Mouse (Mus musculus): ENCODE measurements at regions not wholly inside any gene's neighbourhood (a gene's known extent, or its start where the extent isn't known, plus 50 kb on each side); places are given as distances from the start of the nearest gene placed in this dataset.

DNA sequence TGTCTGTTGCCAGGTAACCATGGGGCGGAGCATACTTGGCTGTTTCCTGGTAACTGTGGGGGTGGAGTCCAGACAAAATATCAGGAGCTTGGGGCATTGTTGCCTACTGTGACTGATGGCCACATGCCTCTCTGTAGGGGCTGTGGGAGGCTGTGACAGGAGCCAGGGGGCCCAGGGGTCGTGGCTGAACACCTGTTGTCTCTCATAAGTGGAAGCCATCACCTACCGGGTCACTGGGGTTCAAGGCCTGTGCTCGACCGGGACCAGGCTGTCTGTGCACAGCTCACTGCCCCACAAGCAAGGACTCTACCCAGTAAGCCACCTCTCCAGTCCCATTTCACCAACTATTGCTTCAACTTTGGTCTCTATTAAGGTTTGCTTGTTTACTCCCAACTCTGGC is 196.4 kb upstream of the Egln3 start:
- no peak for DNase-seq (ENCODE audit: extremely low spot score in 1 of 2, low spot score in 1 of 2)

GRCm38 (mm10) chr12:54398080-54398479 is 194.4 kb upstream of the Egln3 start:
- no peak for DNase-seq (ENCODE audit: extremely low spot score in 1 of 2, low spot score in 1 of 2)

- DNase-seq (ENCODE audit: extremely low spot score in 1 of 2, low spot score in 1 of 2) = no peak
Observed at GRCm38 (mm10) chr12:54396952-54397351, 193.3 kb upstream of the Egln3 start.

DNA sequence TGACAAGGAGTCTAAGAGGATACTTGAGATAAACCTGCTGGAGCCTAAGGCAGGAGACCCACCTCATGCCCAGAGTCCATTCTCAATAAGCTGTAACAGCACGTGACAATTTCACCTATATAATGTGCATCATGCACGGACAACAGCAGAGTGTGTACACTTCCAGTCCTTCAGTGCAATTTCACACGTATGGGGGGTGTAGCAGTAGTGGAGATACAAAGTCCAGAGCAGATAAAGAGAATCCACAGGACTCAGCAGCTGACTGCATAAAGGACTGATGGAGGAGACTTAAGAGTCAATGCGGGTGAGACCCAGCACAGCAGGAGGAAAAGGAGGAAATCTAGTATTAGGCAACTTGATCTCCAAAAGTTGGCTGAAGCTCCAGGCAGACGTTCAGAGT is 192.7 kb upstream of the Egln3 start:
- no peak for DNase-seq (ENCODE audit: extremely low spot score in 1 of 2, low spot score in 1 of 2)

- DNase-seq (ENCODE audit: extremely low spot score in 1 of 2, low spot score in 1 of 2) = no peak
Observed at GRCm38 (mm10) chr12:54385401-54385800, 181.7 kb upstream of the Egln3 start.

- DNase-seq (ENCODE audit: extremely low spot score in 1 of 2, low spot score in 1 of 2) = no peak
Observed at GRCm38 (mm10) chr12:54384116-54384515, 180.5 kb upstream of the Egln3 start.

DNA sequence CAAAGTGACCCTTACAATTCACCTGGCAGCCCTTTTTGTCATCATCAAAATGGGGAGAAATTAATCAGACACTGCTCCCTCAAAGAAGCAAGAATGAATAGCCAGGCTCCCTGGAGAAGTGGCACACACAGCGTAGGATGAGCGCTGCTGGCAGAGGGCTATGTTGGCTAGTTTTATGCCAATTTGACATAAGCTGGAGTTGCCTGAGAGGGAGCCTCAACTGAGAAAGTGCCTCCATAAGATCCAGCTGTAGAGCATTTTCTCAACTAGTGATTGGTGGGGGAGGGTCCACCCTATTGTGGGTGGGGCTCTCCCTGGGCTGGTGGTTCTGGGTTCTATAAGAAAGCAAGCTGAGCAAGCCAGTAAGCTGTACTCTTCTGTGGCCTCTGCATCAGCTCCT is 179.3 kb upstream of the Egln3 start:
- DNase-seq (ENCODE audit: extremely low spot score in 1 of 2, low spot score in 1 of 2) = no peak

GRCm38 (mm10) chr12:54382061-54382460 is 178.4 kb upstream of the Egln3 start:
- no peak for DNase-seq (ENCODE audit: extremely low spot score in 1 of 2, low spot score in 1 of 2)

- DNase-seq (ENCODE audit: extremely low spot score in 1 of 2, low spot score in 1 of 2) = no peak
Observed at GRCm38 (mm10) chr12:54380322-54380721, 176.7 kb upstream of the Egln3 start.

DNA sequence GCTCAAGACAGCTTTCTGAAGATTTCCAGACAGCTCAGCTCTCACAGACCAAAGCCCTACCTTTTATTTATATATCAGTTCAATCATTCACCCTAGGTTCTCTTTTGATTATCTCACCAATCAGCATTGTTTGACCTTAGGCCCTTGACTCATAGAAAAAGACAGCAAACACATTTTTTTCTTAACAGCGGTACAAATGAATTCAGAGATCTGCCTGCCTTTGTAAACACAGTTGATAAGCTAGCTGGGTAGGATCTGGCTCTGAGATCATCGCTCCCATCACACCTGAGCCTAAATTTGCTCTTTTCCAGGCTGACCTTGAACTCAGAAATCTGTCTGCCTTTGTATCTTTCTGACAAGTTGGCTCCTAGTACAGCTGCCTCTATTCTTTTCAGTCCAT is 174.9 kb upstream of the Egln3 start:
- no peak for DNase-seq (ENCODE audit: extremely low spot score in 1 of 2, low spot score in 1 of 2)

- DNase-seq (ENCODE audit: extremely low spot score in 1 of 2, low spot score in 1 of 2) = no peak
Observed at GRCm38 (mm10) chr12:54374060-54374459, 170.4 kb upstream of the Egln3 start.

- no peak for DNase-seq (ENCODE audit: extremely low spot score in 1 of 2, low spot score in 1 of 2)
Observed at GRCm38 (mm10) chr12:54369217-54369616, 165.6 kb upstream of the Egln3 start.

- DNase-seq (ENCODE audit: extremely low spot score in 1 of 2, low spot score in 1 of 2) = no peak
Observed at GRCm38 (mm10) chr12:54364381-54365095, 160.9 kb upstream of the Egln3 start.

GRCm38 (mm10) chr12:54361762-54362161 is 158.1 kb upstream of the Egln3 start:
- DNase-seq (ENCODE audit: extremely low spot score in 1 of 2, low spot score in 1 of 2) = no peak

DNA sequence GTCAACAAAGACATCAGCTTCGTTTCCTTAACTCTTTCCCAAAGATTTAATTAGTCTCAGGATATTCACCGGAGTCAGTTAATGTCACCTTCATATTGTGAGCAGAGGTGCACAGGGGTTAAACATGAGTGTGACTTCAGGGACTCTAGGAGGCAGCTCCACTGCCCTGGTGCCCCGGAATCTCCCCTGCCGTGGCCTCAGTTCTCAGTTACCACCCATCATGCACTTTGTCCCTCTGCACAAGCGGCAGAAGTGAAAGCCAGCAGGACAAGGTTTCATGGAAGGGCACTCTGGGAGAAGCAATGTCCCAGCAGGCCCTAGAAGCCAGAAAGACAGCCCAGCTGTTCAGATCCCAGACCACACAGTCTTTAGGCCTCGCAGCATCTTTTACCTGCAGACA is 150.5 kb upstream of the Egln3 start:
- no peak for DNase-seq (ENCODE audit: extremely low spot score in 1 of 2, low spot score in 1 of 2)

GRCm38 (mm10) chr12:54353694-54354093 is 150.0 kb upstream of the Egln3 start:
- no peak for DNase-seq (ENCODE audit: extremely low spot score in 1 of 2, low spot score in 1 of 2)

GRCm38 (mm10) chr12:54352963-54353606 is 149.4 kb upstream of the Egln3 start:
- DNase-seq (ENCODE audit: extremely low spot score in 1 of 2, low spot score in 1 of 2) = peak; percentile 18 to 25

DNA sequence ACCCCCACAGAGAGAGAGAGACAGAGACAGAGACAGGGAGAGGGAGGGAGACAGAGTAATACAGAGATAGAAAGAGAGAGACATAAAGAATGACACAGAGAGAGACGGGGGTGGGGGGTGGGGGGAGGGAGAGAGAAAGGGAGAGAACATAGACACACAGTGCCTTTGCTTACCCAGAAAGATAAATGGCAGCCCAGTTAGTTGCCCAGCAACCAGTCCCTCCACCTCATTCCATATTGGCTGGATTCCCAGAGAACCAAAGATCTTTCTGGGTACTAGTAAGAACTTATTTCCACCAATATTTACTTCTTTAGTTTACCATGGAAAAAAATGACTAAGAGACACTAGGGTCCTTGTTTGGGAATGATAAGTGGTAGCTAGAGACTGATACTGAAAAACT is 146.6 kb upstream of the Egln3 start:
- no peak for DNase-seq (ENCODE audit: extremely low spot score in 1 of 2, low spot score in 1 of 2)

DNA sequence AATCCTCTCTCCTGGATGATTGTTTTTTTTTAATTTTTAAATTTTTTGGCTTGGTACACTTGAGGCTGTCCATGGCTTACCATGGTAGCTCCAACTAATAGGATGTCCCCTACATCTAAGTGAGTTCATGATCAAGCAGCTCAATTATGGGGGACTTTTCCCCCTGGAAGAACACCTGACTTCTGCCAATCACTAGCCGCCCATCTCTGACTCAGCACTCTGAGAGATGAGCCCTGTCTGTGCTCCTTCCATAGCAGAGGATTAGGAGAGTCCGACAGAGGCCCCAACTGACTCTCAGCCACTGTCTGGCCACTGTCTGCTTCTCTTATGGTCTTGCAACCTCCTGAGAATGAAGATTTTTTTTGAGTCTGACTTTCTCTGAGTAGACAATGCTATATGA is 145.7 kb upstream of the Egln3 start:
- DNase-seq (ENCODE audit: extremely low spot score in 1 of 2, low spot score in 1 of 2) = no peak

- DNase-seq (ENCODE audit: extremely low spot score in 1 of 2, low spot score in 1 of 2) = no peak
Observed at GRCm38 (mm10) chr12:54343493-54343892, 139.8 kb upstream of the Egln3 start.

DNA sequence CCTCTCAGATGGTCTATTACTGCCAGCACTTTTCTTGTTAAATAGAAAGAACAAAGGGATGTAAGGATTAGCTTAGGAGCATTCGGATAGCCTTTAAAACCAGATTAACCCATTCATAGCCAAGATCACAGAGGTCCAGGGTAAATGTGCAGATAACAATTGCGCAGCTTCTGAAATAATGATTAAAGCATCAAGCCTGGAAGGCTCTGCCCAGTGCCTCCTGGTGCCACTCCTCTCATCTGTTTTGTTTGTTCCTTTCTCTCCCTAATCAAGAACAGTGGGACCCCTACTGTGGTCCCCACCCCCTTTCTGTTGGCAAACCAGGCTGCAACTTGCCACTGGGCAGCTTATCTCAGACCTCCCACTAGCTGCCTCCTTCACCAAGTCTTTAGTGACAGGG is 131.8 kb upstream of the Egln3 start:
- DNase-seq (ENCODE audit: extremely low spot score in 1 of 2, low spot score in 1 of 2) = no peak

GRCm38 (mm10) chr12:54334491-54335132 is 131.0 kb upstream of the Egln3 start:
- no peak for DNase-seq (ENCODE audit: extremely low spot score in 1 of 2, low spot score in 1 of 2)

All from layer of hippocampus, postnatal 25 days (tissue).